Mouse (Mus musculus): Measurements from ENCODE around the gene Tmem254b. TPM values are rescaled to one million over a fixed set of nuclear protein-coding genes. Genes with fewer than 3 reads are reported as not detected.

Tmem254b gene
- polyA plus RNA-seq, 1 experiment from 2014 or later, result 19.2 TPM

Other genes with a start within 250 kb of the Tmem254b start
- gene Duxbl1, start 228.5 kb downstream of the Tmem254b start, polyA plus RNA-seq (2014; fragmentation: Nextera tagmentation; extraction: Ambion mirVana), result 0.23 and 0.62 TPM in 2 replicates
- gene Gm9780, start 164.3 kb downstream of the Tmem254b start, polyA plus RNA-seq (2014; fragmentation: Nextera tagmentation; extraction: Ambion mirVana), result 5.9 and 7.5 TPM in 2 replicates
- gene Tmem254c, start 139.7 kb downstream of the Tmem254b start, polyA plus RNA-seq (2014; fragmentation: Nextera tagmentation; extraction: Ambion mirVana), result 28.1 and 29.2 TPM in 2 replicates
- gene Cphx2, start 125.5 kb downstream of the Tmem254b start, polyA plus RNA-seq (2014; fragmentation: Nextera tagmentation; extraction: Ambion mirVana), result not detected in 2 replicates
- gene Cphx3, start 124.7 kb downstream of the Tmem254b start, polyA plus RNA-seq (2014; fragmentation: Nextera tagmentation; extraction: Ambion mirVana), result not detected in 2 replicates
- gene Duxbl2, start 88.7 kb downstream of the Tmem254b start, polyA plus RNA-seq (2014; fragmentation: Nextera tagmentation; extraction: Ambion mirVana), result 0.98 TPM in 1 of 2 replicates, not detected in the other
- 5.8 and 8.3 TPM in 2 replicates for gene Plac9b, start 24.6 kb downstream of the Tmem254b start, polyA plus RNA-seq (2014; fragmentation: Nextera tagmentation; extraction: Ambion mirVana)
- gene Duxbl3, start 50.9 kb upstream of the Tmem254b start, polyA plus RNA-seq (2014; fragmentation: Nextera tagmentation; extraction: Ambion mirVana), result 0.51 TPM in 1 of 2 replicates, not detected in the other

Data from heart, embryonic 14.5 days (tissue).